Mouse (Mus musculus) MEL (cell line): ENCODE results near the gene Batf3. TPM values are rescaled to one million over a fixed set of nuclear protein-coding genes. Genes with fewer than 3 reads are reported as not detected.

Experiments
- DNase-seq: peaks from one replicate; pipeline ENCODE4 v3.0.0; 2011; ENCODE audit warnings: low read depth, low spot score
- H3K27ac ChIP-seq: 2 replicates; pipeline ENCODE4 v1.5.1; 2012; ENCODE audit warnings: low read depth, mild to moderate bottlenecking, control low read depth, low read length, moderate library complexity; ENCODE audit not compliant: control insufficient read depth
- H3K27me3 ChIP-seq, 2 experiments: fragments of 150-350 bp in 1 of 2; sonication (generic) in 1 of 2; 2 replicates each; pipeline ENCODE4 v1.6.1; 2012; ENCODE audit warnings: low read length in 2 of 2, mild to moderate bottlenecking in 2 of 2, improper control_type of control experiment in 1 of 2, moderate library complexity in 1 of 2; ENCODE audit not compliant: insufficient read depth in 2 of 2, control insufficient read depth in 1 of 2
- H3K36me3 ChIP-seq, 2 experiments: 2 replicates each; pipeline ENCODE4 v1.6.1; 2012 to 2014; ENCODE audit warnings: low read length in 2 of 2, improper control_type of control experiment in 1 of 2, inconsistent platforms in 1 of 2, mild to moderate bottlenecking in 1 of 2; ENCODE audit not compliant: insufficient read depth in 2 of 2, control insufficient read depth in 1 of 2
- H3K4me1 ChIP-seq, 2 experiments: fragments of 150-350 bp in 1 of 2; sonication (generic) in 1 of 2; 2 replicates each; pipeline ENCODE4 v1.6.1; 2012; ENCODE audit warnings: low read length in 2 of 2, improper control_type of control experiment in 1 of 2, mild to moderate bottlenecking in 1 of 2; ENCODE audit not compliant: insufficient read depth in 2 of 2, control insufficient read depth in 1 of 2
- H3K4me3 ChIP-seq, 2 experiments: fragments of 150-350 bp in 1 of 2; sonication (generic) in 1 of 2; 2 replicates each; pipeline ENCODE4 v1.5.1; 2012; ENCODE audit warnings: low read depth in 2 of 2, low read length in 2 of 2, mild to moderate bottlenecking in 2 of 2, moderate library complexity in 2 of 2, control low read depth in 1 of 2, improper control_type of control experiment in 1 of 2; ENCODE audit not compliant: control insufficient read depth in 1 of 2, insufficient read depth in 1 of 2
- H3K79me2 ChIP-seq: 2 replicates; pipeline ENCODE4 v1.6.1; 2012; ENCODE audit warnings: mild to moderate bottlenecking, low read length, moderate library complexity; ENCODE audit not compliant: control insufficient read depth, poor library complexity, insufficient read depth
- H3K9ac ChIP-seq: 2 replicates; pipeline ENCODE4 v1.6.1; 2012; ENCODE audit warnings: low read depth, mild to moderate bottlenecking, control low read depth, low read length, moderate library complexity; ENCODE audit not compliant: control insufficient read depth, poor library complexity, severe bottlenecking
- H3K9me3 ChIP-seq: fragments of 150-350 bp; sonication (generic); replicated peaks from 2 replicates; pipeline ENCODE4 v1.6.1; 2012; ENCODE audit warnings: mild to moderate bottlenecking, low read length, improper control_type of control experiment, moderate library complexity; ENCODE audit not compliant: insufficient read depth
- CHD1 ChIP-seq: IDR thresholded peaks from 2 replicates; pipeline ENCODE4 v1.6.1; 2012; ENCODE audit warnings: low read depth, mild to moderate bottlenecking, inconsistent platforms, low read length, improper control_type of control experiment
- CHD2 ChIP-seq: IDR thresholded peaks from 2 replicates; pipeline ENCODE4 v1.6.1; 2011; ENCODE audit warnings: low read length, improper control_type of control experiment
- E2F4 ChIP-seq: IDR thresholded peaks from 2 replicates; pipeline ENCODE4 v1.6.1; 2011; ENCODE audit warnings: low read depth, low read length, improper control_type of control experiment, borderline replicate concordance
- ETS1 ChIP-seq: IDR thresholded peaks from 2 replicates; pipeline ENCODE4 v1.6.1; 2012; ENCODE audit warnings: low read depth, mild to moderate bottlenecking, inconsistent platforms, low read length, improper control_type of control experiment, moderate library complexity
- GABPA ChIP-seq: IDR thresholded peaks from 2 replicates; pipeline ENCODE4 v1.6.1; 2012; ENCODE audit warnings: low read depth, mild to moderate bottlenecking, inconsistent platforms, low read length, improper control_type of control experiment, moderate library complexity
- GATA1 ChIP-seq: IDR thresholded peaks from 2 replicates; pipeline ENCODE4 v1.6.1; 2011; ENCODE audit warnings: low read depth, low read length, improper control_type of control experiment
- MAFK ChIP-seq: IDR thresholded peaks from 2 replicates; pipeline ENCODE4 v1.6.1; 2011; ENCODE audit warnings: low read depth, mild to moderate bottlenecking, low read length, improper control_type of control experiment, borderline replicate concordance
- MAX ChIP-seq: IDR thresholded peaks from 2 replicates; pipeline ENCODE4 v1.6.1; 2011; ENCODE audit warnings: low read length, improper control_type of control experiment
- MAZ ChIP-seq: IDR thresholded peaks from 2 replicates; pipeline ENCODE4 v1.6.1; 2012; ENCODE audit warnings: low read depth, mild to moderate bottlenecking, inconsistent platforms, low read length, improper control_type of control experiment
- MEF2A ChIP-seq: IDR thresholded peaks from 2 replicates; pipeline ENCODE4 v1.6.1; 2014; ENCODE audit warnings: low read depth, mild to moderate bottlenecking, inconsistent platforms, low read length, improper control_type of control experiment; ENCODE audit not compliant: poor library complexity, insufficient replicate concordance, severe bottlenecking; ENCODE audit errors: extremely low read depth
- MYB ChIP-seq: IDR thresholded peaks from 2 replicates; pipeline ENCODE4 v1.6.1; 2011; ENCODE audit warnings: mild to moderate bottlenecking, low read depth, low read length, improper control_type of control experiment
- MYC ChIP-seq: IDR thresholded peaks from 2 replicates; pipeline ENCODE4 v1.6.1; 2011; ENCODE audit warnings: low read depth, mild to moderate bottlenecking, low read length, improper control_type of control experiment, moderate library complexity
- NELFE ChIP-seq: IDR thresholded peaks from 2 replicates; pipeline ENCODE4 v1.6.1; 2011; ENCODE audit warnings: low read depth, low read length, improper control_type of control experiment
- NRF1 ChIP-seq: IDR thresholded peaks from 2 replicates; pipeline ENCODE4 v1.6.1; 2014; ENCODE audit warnings: low read depth, mild to moderate bottlenecking, inconsistent platforms, low read length, improper control_type of control experiment, moderate library complexity; ENCODE audit not compliant: poor library complexity, insufficient read depth, severe bottlenecking
- POLR2A ChIP-seq, 2 experiments: IDR thresholded peaks; 2 replicates each; pipeline ENCODE4 v1.6.1; 2011 to 2012; ENCODE audit warnings: low read length in 2 of 2, mild to moderate bottlenecking in 2 of 2, control low read depth in 1 of 2, improper control_type of control experiment in 1 of 2, low read depth in 1 of 2, moderate library complexity in 1 of 2; ENCODE audit not compliant: control insufficient read depth in 1 of 2, insufficient read depth in 1 of 2, poor library complexity in 1 of 2
- POLR2AphosphoS5 ChIP-seq: IDR thresholded peaks from 2 replicates; pipeline ENCODE4 v1.6.1; 2012; ENCODE audit warnings: low read depth, borderline replicate concordance, mild to moderate bottlenecking, inconsistent platforms, low read length, moderate library complexity, mixed read lengths
- RAD21 ChIP-seq: IDR thresholded peaks from 2 replicates; pipeline ENCODE4 v1.6.1; 2011; ENCODE audit warnings: mild to moderate bottlenecking, low read depth, low read length, improper control_type of control experiment
- SMC3 ChIP-seq: IDR thresholded peaks from 2 replicates; pipeline ENCODE4 v1.6.1; 2011; ENCODE audit warnings: low read depth, low read length, improper control_type of control experiment
- TBP ChIP-seq: IDR thresholded peaks from 2 replicates; pipeline ENCODE4 v1.8.0; 2011; ENCODE audit warnings: low read depth, low read length, improper control_type of control experiment
- TCF12 ChIP-seq: IDR thresholded peaks from 2 replicates; pipeline ENCODE4 v1.6.1; 2014; ENCODE audit warnings: low read depth, mild to moderate bottlenecking, inconsistent platforms, low read length, improper control_type of control experiment, moderate library complexity
- USF2 ChIP-seq, 2 experiments: IDR thresholded peaks; 2 replicates each; pipeline ENCODE4 v1.6.1; 2011 to 2012; ENCODE audit warnings: improper control_type of control experiment in 2 of 2, low read length in 2 of 2, borderline replicate concordance in 1 of 2, inconsistent platforms in 1 of 2, low read depth in 1 of 2, mild to moderate bottlenecking in 1 of 2; ENCODE audit not compliant: insufficient read depth in 1 of 2
- ZC3H11A ChIP-seq: IDR thresholded peaks from 2 replicates; pipeline ENCODE4 v1.6.1; 2012; ENCODE audit warnings: low read depth, mild to moderate bottlenecking, inconsistent platforms, low read length, improper control_type of control experiment
- ZKSCAN1 ChIP-seq: IDR thresholded peaks from 2 replicates; pipeline ENCODE4 v1.6.1; 2012; ENCODE audit warnings: low read depth, mild to moderate bottlenecking, inconsistent platforms, low read length, improper control_type of control experiment, moderate library complexity
- polyA plus RNA-seq, 2 experiments: library from polyadenylated mRNA; stranded (reverse) in 1 of 2; unstranded in 1 of 2; fragments of >175 nt in 1 of 2; fragments of >200 nt in 1 of 2; gene quantifications; 2 replicates each; pipeline versions ENCODE4 v1.2.1 to v1.2.4; 2012; ENCODE audit warnings: low replicate concordance in 2 of 2, low read depth in 1 of 2; ENCODE audit not compliant: insufficient read length in 2 of 2, insufficient read depth in 1 of 2, missing spikeins in 1 of 2
- total RNA-seq: library from RNA; depleted of rRNA; stranded (reverse); fragments of 300-350 nt; gene quantifications from 2 replicates; pipeline ENCODE4 v1.2.3, GENCODE M21; 2012

Batf3 gene
- total and polyA plus RNA-seq, 3 experiments, result 1.5 to 2.4 TPM; not detected in 1

DNA sequence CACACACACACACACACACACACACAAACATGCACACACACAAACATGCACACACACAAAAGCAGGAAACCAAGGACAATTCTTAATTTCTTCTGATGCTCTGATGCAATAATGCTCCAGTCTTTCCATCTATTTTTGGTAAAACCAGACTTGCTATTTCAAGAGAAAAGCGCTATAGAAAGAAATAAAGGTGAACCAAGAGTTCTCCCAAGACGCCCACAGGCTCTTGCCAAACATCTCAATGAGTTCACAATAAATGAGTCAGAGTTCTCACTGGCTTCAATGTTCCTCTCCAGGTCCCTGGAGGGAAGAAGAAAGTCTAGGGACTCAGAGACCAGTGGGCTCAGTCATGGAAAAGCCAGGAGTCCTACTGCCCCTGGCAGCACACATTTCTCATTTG is 26.0 kb downstream of the Batf3 start:
- H3K9me3 ChIP-seq, result no peaks in the 10 kb centered on the region
- no peak for TF ChIP-seq GATA1
- no peak for TF ChIP-seq ZKSCAN1
- TF ChIP-seq POLR2AphosphoS5, result no peak
- no peaks in the 10 kb centered on the region for H3K79me2 ChIP-seq
- H3K9ac ChIP-seq, result no peak overlapping the region
- no peaks in the 10 kb centered on the region for H3K27me3 ChIP-seq
- H3K36me3 ChIP-seq, result peaks cover 0 to 13% of the 10 kb centered on the region in 2 experiments; a peak in 2 of 4 replicates
- H3K27ac ChIP-seq, result no peak overlapping the region
- DNase-seq, result no peak
- H3K4me1 ChIP-seq, result peaks cover 4 to 32% of the 10 kb centered on the region in 2 experiments
- H3K4me3 ChIP-seq, result no peak overlapping the region

DNA sequence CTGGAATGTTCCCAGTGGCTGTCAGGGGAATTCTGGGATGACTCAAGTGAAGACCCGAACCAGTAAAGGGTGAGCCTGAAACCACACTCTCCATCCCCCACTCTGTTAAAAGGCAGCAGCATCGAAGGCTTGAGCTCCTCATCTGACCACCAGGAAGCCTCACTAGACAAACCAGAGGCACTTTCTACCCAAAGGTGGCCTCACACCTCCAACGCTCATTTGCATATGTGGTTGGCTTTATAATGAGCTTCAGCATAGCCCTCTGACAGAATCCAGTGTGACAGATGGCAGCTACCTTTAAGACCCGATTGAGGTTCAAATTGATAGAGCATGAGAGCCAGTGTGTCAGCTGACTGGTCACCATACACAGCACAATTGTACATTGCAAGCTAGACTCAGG is 26.6 kb downstream of the Batf3 start:
- Histone ChIP-seq H3K4me3 (no peak overlapping the region), H3K4me1 (peaks cover 4 to 26% of the 10 kb centered on the region in 2 experiments), H3K36me3 (peaks cover 0 to 11% of the 10 kb centered on the region in 2 experiments; a peak in 2 of 4 replicates), H3K79me2 (no peaks in the 10 kb centered on the region), H3K27me3 (no peaks in the 10 kb centered on the region), H3K9me3 (no peaks in the 10 kb centered on the region), H3K9ac (no peak overlapping the region), H3K27ac (no peak overlapping the region)
- DNase-seq, result no peak
- TF ChIP-seq MYC (no peak), TCF12 (no peak), USF2 (IDR thresholded peaks at IDR 0.05; ENCODE audit: borderline replicate concordance in 1 of 2, insufficient read depth in 1 of 2, low read depth in 1 of 2, low read length in 2 of 2) (no peak), SMC3 (no peak), RAD21 (no peak), NRF1 (no peak), ETS1 (no peak), MEF2A (no peak), POLR2A (IDR thresholded peaks at IDR 0.05; ENCODE audit: control insufficient read depth in 1 of 2, insufficient read depth in 1 of 2, low read depth in 1 of 2, low read length in 2 of 2, poor library complexity in 1 of 2) (no peak), GABPA (no peak), MAZ (no peak), ZC3H11A (no peak), TBP (no peak), NELFE (no peak), MAX (no peak), CHD1 (no peak), MAFK (no peak), MYB (no peak), E2F4 (no peak), CHD2 (no peak)
